Mouse (Mus musculus): ENCODE measurements around the gene Trim7.
"Not testable (repeated sequence)": the region's sequence is repeated elsewhere in the genome, so short reads cannot be mapped to it uniquely, and the experiment has no call there.

The Trim7 gene

DNA sequence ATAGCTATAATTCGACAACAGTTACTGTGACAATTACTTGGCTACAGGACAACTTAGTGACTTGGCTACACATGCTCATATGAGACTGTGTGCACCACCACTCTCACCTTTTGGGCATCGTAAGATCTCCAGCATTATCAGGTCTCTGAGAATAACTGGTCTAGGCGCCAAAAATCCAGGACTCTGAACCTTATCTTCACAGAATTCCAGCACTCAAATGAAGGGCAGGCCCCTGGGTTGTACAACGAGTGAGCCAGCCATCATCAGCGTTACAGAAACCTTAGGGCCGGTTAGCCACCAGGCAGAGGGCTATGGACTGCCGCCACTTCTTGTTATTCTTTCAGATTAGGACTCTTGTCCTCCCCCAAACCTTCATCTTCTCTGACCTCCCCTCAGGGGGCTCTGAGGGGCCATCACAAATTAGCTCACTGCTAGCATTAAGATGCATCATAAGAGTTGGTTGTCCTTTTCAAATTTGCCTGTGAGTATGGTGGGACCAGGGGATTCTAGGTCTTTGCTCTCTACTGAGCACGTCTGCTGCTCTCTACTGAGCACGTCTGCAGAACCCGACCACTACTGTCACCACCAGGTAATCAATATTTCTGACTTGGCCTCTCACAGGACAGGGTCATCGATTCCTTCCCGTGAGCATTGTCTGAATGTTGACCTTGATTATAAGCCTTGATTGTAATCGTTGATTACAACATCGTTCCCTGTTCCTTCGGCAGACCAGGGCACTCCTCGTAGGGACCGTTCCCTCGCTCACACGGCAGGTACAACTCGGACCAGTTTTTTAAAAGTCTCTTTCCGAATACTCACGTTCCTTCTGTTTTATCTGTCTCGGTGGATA, 26.9 kb downstream of the Trim7 start:
- DNase-seq, result no peak

DNA sequence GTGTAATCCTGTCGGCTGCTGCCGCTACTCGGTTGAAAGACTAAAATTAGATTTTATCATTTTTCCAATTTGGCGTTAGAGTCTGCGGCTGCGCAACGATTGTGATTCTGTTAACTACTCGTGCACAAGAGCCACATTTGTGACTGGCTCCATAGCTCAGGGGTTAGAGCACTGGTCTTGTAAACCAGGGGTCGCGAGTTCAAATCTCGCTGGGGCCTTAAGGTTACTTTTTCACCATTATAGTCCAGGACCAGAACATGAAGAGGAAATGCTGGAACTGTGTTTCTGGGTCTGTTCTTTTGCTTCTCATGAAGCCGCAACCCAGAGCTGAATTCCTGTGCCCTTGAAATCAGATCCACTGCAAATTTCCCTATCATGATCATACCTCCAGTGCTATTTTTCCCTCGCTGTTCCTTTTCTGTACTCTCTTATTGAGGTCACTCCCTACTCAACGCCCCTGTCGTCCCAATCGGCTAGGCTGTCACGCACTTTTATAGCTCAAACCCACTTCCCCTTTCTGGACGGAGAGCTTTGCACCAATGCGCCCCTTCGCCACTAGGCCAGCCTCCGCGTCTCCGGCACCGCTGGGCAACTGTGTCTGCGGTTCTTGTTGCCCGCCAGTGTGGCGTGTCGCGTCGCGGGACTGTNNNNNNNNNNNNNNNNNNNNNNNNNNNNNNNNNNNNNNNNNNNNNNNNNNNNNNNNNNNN, 27.7 kb downstream of the Trim7 start:
- peak; percentile 76 for DNase-seq

GRCm38 (mm10) chr11:48859014-48859413, 33.1 kb downstream of the Trim7 start:
- DNase-seq, result peak; percentile 39

DNA sequence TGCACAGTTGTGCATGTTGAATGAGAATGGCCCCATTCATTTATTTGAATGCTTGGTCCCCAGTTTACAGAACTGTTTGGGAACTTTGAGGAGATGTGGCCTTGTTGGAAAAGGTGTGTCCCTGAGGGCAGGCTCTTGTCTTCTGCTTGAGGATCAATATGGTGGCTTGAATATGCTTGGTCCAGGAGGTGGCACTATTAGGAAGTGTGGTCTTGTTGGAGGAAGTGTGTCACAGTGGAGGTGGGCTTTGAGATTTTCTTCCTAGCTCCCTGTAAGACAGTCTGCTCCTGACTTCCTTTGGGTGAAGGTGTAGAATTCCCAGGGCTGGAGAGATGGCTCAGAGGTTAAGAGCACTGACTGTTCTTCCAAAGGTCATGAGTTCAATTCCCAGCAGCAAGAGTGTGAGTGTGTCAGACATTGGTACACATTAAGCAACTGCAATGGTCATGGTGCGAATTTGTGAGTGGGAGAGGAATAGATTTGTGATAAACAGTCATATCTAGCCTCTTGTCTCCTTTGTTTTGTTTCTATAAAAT, 36.9 kb downstream of the Trim7 start:
- no peak for DNase-seq

DNA sequence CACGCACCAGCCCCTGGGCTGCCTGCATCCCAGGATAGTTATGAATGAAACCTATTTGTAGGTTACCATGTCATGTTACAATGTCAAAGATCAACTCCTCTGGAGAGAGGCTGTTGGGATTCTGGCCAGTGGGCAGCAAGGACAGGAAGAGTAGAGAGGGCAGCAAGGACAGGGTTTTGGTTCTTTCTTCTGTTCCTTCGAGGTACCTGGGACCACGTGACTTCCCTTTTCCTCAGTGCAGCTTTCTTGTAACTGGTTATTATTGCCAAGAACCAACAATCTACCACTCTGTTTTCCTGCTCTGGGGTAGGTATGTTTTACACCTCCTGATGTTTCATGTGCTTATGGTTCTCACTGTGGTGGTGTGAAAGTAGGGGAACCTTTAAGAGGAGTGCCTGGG, 37.9 kb downstream of the Trim7 start:
- no peak for DNase-seq

- no peak for DNase-seq
Observed at GRCm38 (mm10) chr11:48866481-48866880, 40.5 kb downstream of the Trim7 start.

- no peak for DNase-seq
Observed at GRCm38 (mm10) chr11:48869380-48870110, 43.6 kb downstream of the Trim7 start.

- DNase-seq, result no peak
Observed at GRCm38 (mm10) chr11:48870781-48871180, 44.8 kb downstream of the Trim7 start.

DNA sequence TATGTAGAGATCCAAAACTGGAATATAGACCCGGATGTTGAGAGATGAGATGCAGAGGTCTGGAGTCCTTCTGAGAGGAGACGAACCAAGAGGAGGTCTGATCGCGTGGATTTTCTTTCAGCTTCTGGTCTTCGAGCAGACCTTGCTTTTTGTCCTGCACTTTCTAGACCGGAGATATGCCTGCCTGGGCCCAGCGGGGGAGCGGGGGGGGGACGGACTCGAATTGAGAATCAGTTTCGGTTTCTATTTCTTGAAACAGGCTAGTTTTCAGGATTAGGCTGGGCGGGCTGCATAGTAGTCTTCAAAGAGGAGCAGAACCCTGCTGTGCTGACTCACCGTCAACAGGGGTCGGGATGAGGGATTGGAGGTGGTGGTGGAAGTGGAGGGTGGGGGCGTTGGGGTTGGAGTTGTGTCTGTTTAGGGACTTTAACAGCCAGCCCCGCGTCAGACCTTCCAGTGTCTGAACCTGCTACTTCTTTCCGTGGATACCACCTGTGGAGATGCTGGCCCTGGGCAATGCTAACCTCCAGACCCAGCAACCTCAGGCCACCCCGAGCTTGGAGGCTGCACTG, 45.3 kb downstream of the Trim7 start, which contains the start of gene Irgm1:
Gene Irgm1 (minus strand): TSS at position 483 of the 572 bp plus-strand sequence.
- DNase-seq, result no peak

GRCm38 (mm10) chr11:48871817-48872541, 46.0 kb downstream of the Trim7 start:
- no peak for DNase-seq

GRCm38 (mm10) chr11:48872695-48873300, 46.9 kb downstream of the Trim7 start:
- no peak for DNase-seq

GRCm38 (mm10) chr11:48873591-48874290, 47.8 kb downstream of the Trim7 start:
- no peak for DNase-seq

DNA sequence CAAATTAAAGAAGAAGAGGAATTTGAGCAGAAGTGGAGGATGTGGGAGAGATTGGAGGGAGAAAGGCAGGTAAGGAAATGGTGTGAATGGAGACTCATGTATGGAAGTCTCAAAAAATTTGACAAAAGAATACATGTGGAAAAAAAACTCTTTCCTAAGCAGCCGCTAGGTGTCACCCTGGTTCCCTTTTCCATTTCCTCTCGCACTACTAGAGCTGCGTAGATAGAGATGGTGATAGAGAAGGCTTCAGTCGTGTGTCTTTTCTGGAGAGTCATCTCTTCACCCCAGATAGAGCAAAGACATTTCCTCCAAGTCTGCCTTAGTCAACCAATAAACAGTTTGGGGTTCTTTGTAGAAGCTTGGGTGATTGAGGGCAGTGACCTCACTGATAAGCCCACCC, 48.5 kb downstream of the Trim7 start:
- DNase-seq, result no peak

DNA sequence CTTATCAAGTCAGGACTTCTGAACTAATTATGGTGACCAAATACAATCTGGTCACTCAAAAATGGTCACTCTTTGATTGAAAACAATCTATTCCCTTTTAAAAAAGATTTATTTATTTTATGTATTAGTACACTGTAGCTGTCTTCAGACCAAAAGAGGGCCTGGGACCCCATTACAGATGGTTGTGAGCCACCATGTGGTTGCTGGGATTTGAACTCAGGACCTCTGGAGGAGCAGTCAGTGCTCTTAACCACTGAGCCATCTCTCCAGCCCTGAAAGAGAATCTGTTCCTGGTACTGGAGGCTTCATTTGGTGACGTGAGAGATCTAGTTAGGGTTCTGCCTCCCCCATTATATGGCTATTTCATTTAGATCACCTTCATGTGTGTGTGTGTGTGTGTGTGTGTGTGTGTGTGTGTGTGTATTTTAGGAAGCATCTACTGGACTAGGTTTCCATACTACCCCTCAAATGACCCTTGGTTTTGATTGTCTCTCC, 49.5 kb downstream of the Trim7 start:
- not testable (repeated sequence) for DNase-seq

DNA sequence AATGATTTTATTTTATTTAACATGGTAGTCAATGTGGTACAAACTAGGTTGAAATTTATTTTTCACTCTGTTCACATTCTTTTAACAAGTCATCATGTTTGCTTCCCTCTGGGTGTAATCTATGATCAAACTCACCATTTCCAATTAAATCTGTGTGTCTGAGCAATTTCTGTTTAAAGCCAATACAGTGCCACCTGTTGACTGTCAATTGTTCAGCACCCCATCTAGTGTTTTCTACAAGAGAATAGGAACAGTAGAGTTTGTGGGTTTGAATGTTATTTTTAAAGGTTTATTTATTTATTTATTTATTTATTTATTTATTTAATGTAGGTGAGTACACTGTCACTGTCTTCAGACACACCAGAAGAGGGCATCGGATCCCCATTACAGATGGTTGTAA, 50.7 kb downstream of the Trim7 start:
- no peak for DNase-seq

- no peak for DNase-seq
Observed at GRCm38 (mm10) chr11:48898812-48899431, 73.0 kb downstream of the Trim7 start.

DNA sequence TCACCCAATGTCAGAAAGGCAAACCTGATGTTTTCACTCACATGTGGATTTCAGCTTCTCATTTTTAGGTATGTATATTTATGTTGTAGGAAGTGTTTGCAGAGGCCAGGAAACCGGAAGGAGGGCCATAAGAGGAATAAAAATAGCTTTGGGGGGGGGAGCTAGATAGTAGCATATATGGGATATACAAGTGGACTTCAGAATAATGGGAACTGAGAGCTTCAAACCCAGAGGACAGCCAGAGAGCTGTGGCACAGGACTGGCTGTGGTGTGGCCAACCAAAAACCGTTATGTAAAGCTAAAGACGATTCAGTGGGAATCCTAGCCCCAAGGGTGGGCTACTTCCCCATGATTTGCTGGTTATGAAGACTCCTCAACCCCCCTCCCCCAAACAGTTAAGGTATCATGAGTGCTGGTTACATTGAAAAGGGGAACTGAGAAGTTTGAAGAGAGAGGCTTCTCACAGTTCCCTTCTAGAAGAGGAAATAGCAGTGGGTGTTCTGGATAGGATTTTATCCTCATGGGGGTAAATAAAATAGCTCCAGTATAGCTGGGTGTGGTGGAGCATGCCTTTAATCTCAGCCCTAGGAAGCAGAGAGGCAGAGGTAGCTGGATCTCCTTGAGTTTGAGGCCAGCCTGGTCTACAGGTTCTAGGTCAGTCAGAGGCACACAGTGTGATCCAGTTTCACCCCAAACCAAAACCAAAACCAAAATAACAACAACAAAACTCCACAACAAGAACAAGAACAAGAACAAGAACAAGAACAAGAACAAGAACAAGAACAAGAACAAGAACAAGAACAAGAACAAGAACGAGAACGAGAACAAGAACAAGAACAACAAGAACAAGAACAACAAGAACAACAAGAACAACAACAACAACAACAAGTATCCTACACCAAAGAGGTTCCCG, 75.0 kb downstream of the Trim7 start:
- DNase-seq, result not testable (repeated sequence)

DNA sequence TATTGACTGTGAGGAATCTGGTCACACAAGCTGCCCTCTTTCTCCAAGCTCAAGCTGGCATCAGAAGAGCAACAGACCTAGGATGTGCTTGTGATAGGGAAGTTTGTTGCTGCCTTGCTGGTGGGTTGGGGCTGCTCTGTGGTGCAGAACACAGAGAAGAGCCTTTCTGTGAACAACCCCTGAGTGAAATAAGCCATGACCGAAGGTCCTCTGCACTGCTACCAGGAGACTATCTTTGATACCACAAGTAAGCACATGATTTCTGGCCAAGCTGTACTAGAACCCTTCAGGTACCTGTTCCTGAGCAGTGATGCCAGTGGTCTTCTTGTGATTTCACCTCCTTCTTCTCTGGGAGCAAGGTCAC, 75.6 kb downstream of the Trim7 start:
- not testable (repeated sequence) for DNase-seq

Data from right cerebral cortex, postnatal 14 days (tissue).